Mouse (Mus musculus): ENCODE measurements around the gene Vtcn1.

DNA sequence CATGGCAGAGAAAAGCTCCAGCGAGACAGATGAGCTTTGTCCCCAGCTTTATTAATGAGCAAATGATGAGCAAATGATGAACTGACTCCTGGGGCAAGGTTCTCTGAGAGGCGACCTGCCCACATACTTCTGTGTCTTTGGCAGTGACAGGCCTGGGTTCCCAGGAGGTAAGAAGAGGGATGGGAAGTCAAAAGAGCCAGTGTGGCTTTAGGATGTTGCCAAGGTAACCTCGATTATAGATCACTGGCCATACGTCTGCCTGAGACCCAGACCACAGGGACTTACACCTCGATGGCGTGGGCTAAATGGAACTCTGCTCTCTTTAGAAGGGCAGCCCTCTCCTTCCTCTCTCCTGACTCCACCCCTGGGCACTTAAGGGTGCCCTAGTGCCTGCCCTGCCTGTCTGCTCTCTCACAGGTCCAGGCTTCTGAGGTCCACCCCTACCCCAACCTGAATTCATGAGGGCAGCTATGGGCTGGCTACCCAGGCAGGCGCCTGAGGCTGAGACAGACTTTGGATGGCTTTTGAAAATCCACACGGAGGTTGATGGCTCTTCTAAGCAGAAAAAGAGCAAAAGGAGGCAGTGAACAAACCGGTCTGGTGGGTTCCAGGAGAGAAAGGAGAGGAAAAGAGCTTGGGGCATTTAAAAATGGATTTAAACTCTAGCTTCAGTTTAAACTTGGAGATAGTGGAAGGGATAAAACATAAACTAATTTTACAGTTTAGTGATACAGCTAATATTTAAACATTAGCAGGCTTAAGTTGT, 31.0 kb downstream of the Vtcn1 start:
- no peak for TF ChIP-seq POLR2A (IDR thresholded peaks at IDR 0.05; ENCODE audit: borderline replicate concordance, control insufficient read depth, low read depth, low read length)
- TF ChIP-seq CTCF (IDR thresholded peaks at IDR 0.05; ENCODE audit: control insufficient read depth, insufficient read depth, low read length) = no peak

Measured in bone marrow, adult 2 months (tissue).